Mouse (Mus musculus) CD4-positive helper T cell, adult 2 months (primary cell): ENCODE results near the gene Olfr314.

Experiments used
- DNase-seq: peaks from one replicate; pipeline ENCODE4 v3.0.0-alpha.2; 2012; ENCODE audit warnings: low read depth, missing footprints, low spot score

Gene Olfr314

DNA sequence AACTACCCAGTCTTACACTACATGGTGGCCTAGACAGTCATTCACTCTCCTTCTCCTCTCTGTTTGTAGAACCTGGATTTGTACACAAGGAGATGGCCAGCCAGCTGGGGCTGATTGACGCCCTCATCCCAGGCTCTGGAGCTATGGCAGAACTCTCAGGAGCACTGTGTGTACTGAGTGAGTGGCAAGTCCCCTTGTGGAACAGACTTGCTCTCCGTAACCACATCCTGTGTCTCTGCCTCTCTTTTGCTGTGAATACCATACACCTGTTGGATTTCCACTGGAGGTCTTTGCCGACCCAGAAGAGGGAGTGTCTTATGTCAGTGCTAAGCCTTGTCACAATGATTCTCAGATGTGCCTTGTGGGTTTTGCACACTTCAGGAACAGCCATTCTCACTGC, 49.8 kb downstream of the Olfr314 start:
- DNase-seq = peak; percentile 27
